Mouse (Mus musculus) forebrain, postnatal 0 days (tissue): ENCODE measurements around the gene Ptprd. TPM values are rescaled to one million over a fixed set of nuclear protein-coding genes. Genes with fewer than 3 reads are reported as not detected.

Experiments used
- ATAC-seq: fragments of 200-750 bp; cut with Nextera tagmentation; 2 replicates; pipeline ENCODE4 v1.8.0; 2017; ENCODE audit warnings: mild to moderate bottlenecking, moderate library complexity
- DNase-seq: peaks from one replicate; pipeline ENCODE4 v3.0.0-alpha.2; 2015
- H3K27ac ChIP-seq: fragments of 300-500 bp; sonication (generic); 2 replicates; pipeline ENCODE4 v1.5.1; 2014; ENCODE audit warnings: low read depth, mild to moderate bottlenecking, antibody characterized with exemption, low read length, moderate library complexity, mixed read lengths
- H3K27me3 ChIP-seq: fragments of 300-500 bp; sonication (generic); 2 replicates; pipeline ENCODE4 v1.6.1; 2014; ENCODE audit warnings: mild to moderate bottlenecking, low read length, mixed read lengths; ENCODE audit not compliant: insufficient read depth
- H3K36me3 ChIP-seq: fragments of 300-500 bp; sonication (generic); 2 replicates; pipeline ENCODE4 v1.6.1; 2014; ENCODE audit warnings: mild to moderate bottlenecking, moderate library complexity; ENCODE audit not compliant: insufficient read depth
- H3K4me1 ChIP-seq: fragments of 300-500 bp; sonication (generic); 2 replicates; pipeline ENCODE4 v1.6.1; 2014; ENCODE audit warnings: antibody characterized with exemption; ENCODE audit not compliant: insufficient read depth
- H3K4me2 ChIP-seq: fragments of 300-500 bp; sonication (generic); 2 replicates; pipeline ENCODE4 v1.6.1; 2014; ENCODE audit warnings: low read depth, mild to moderate bottlenecking, moderate library complexity
- H3K4me3 ChIP-seq: fragments of 300-500 bp; sonication (generic); 2 replicates; pipeline ENCODE4 v1.5.1; 2014; ENCODE audit warnings: low read depth, low read length, mixed read lengths
- H3K9ac ChIP-seq: fragments of 300-500 bp; sonication (generic); 2 replicates; pipeline ENCODE4 v1.6.1; 2014; ENCODE audit warnings: mild to moderate bottlenecking
- H3K9me3 ChIP-seq: fragments of 300-500 bp; sonication (generic); 2 replicates; pipeline ENCODE4 v1.6.1; 2016; ENCODE audit warnings: low read length
- CTCF ChIP-seq: sonication (generic); IDR thresholded peaks from 2 replicates; pipeline ENCODE4 v1.5.1; 2016; ENCODE audit warnings: antibody characterized with exemption, control low read depth, low read depth
- WGBS: fragments of 180-500 bp; shearing (Covaris S2); extraction: QIAGEN DNeasy Blood & Tissue Kit; methylation state at CpG from one replicate; pipeline ENCODE4 v1.1.7; 2014; 5-methylcytosine and 5-hydroxymethylcytosine counted together
- polyA plus RNA-seq: library from polyadenylated mRNA; unstranded; fragments of >200 nt; fragmentation: Nextera tagmentation; extraction: Ambion mirVana; gene quantifications from 2 replicates; pipeline ENCODE4 v1.2.1, GENCODE M21; 2015
- total RNA-seq: library from RNA; depleted of rRNA; stranded (reverse); fragments of >200 nt; gene quantifications from 2 replicates; pipeline ENCODE4 v1.2.3, GENCODE M21; 2014

The Ptprd gene
- total and polyA plus RNA-seq, 2 experiments from 2014 or later = 58.3 to 120 TPM

DNA sequence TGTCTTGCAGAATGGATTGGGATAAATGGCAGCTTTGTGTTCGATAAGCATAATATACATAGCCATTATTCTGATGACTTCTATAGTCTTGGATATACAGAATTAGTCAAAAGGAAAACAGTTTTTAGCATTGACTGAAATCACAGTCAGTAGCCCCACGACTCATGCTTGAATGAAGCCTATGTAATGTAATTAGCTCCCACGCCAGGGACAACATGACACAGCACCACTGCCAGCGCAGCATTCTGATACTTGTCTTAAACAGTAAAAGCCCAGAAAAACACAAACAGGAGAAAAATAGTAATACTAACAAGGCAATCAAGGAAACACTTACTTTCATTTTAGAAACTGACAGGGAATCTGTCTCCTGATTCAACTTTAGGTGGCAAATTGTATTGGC lies 677.2 kb downstream of the Ptprd start:
- no peaks in the 10 kb centered on the region for H3K36me3 ChIP-seq
- H3K27ac ChIP-seq = no peak overlapping the region
- TF ChIP-seq CTCF = no peak
- no peak overlapping the region for H3K9ac ChIP-seq
- ATAC-seq (no peak), DNase-seq (peak; percentile 25)
- no peak overlapping the region for H3K4me3 ChIP-seq
- WGBS = 15% methylated on average over 4 of the region's 4 CpGs
- no peaks in the 10 kb centered on the region for H3K9me3 ChIP-seq
- no peaks in the 10 kb centered on the region for H3K27me3 ChIP-seq
- H3K4me1 ChIP-seq = 0 out of 2 replicates have a peak, but pooled peaks cover 4% of the 10 kb centered on the region
- no peak overlapping the region for H3K4me2 ChIP-seq

GRCm38 (mm10) chr4:77519166-77519565 lies 692.6 kb downstream of the Ptprd start:
- peak; percentile 69 for DNase-seq
- H3K27ac ChIP-seq = no peak overlapping the region
- TF ChIP-seq CTCF = peak; percentile 85
- no peaks in the 10 kb centered on the region for H3K36me3 ChIP-seq
- no peak overlapping the region for H3K9ac ChIP-seq
- 44% methylated on average over 5 of the region's 5 CpGs for WGBS
- H3K4me3 ChIP-seq = no peak overlapping the region
- no peaks in the 10 kb centered on the region for H3K27me3 ChIP-seq
- H3K9me3 ChIP-seq = no peaks in the 10 kb centered on the region
- H3K4me2 ChIP-seq = no peak overlapping the region
- H3K4me1 ChIP-seq = no peaks in the 10 kb centered on the region
- peak; percentile 81 for ATAC-seq

DNA sequence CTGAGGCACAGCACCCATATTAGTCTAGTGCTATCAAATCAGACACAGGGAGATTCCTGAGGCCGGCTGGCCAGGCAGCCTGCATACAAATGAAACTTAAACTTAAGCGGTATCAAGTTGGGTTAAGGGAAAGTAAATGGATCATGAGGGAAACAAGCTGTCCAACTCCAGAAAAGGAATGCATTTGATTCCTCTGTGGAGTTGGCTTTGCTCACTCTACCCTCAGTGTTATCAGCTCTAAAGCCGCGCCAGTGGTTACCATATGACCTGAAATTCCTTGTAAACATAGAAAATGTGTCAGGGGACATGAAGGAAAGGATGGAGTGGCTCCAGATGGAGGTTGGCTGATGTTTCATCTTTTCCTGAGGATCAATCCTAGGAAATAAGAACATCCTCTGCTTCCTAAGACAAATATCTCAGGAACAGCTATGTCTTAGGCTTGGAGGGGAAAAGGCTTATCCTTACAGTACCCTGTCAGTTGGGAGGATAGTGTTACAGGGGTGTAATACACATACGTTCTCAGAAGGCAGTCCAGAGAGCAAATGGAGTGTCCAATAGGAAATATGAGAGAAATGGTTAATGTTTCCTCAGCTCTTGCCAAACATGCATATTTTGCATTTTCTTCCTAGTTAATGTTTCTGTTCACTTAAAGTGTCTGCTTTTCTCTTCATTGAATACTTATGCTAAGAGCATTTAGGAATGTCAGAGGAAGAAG lies 697.7 kb downstream of the Ptprd start:
- Histone ChIP-seq H3K4me2 (no peak overlapping the region), H3K36me3 (no peaks in the 10 kb centered on the region), H3K27ac (no peak overlapping the region), H3K4me1 (no peaks in the 10 kb centered on the region), H3K9ac (no peak overlapping the region), H3K4me3 (no peak overlapping the region), H3K27me3 (no peaks in the 10 kb centered on the region), H3K9me3 (no peaks in the 10 kb centered on the region)
- TF ChIP-seq CTCF = no peak
- DNase-seq = no peak
- 75% methylated on average over 5 of the region's 5 CpGs for WGBS
- ATAC-seq = no peak

DNA sequence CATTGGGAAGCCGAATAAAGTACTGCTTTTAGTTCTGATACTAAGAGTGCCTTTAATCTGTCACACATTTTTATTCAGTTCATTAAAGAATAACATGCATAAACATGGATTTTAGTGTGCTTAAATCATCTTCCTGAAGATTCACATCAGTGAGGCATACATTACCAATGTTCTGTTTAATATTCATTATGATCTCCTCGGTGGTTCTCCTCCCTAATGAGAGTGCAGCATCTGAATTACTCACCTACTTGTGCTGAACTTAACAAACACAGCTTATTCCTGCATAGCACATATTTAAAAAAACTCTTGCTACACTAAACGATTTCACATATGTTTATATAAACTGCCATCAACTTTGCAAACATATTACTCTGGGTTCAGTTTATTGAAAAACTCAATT lies 698.7 kb downstream of the Ptprd start:
- H3K9me3 ChIP-seq = no peaks in the 10 kb centered on the region
- no peak overlapping the region for H3K4me2 ChIP-seq
- 54% methylated on average over 3 of the region's 3 CpGs for WGBS
- no peak for TF ChIP-seq CTCF
- no peaks in the 10 kb centered on the region for H3K36me3 ChIP-seq
- H3K27ac ChIP-seq = no peak overlapping the region
- DNase-seq (no peak), ATAC-seq (no peak; the same call in 1 of the 2 replicates)
- no peak overlapping the region for H3K4me3 ChIP-seq
- H3K27me3 ChIP-seq = no peaks in the 10 kb centered on the region
- no peak overlapping the region for H3K9ac ChIP-seq
- no peaks in the 10 kb centered on the region for H3K4me1 ChIP-seq

DNA sequence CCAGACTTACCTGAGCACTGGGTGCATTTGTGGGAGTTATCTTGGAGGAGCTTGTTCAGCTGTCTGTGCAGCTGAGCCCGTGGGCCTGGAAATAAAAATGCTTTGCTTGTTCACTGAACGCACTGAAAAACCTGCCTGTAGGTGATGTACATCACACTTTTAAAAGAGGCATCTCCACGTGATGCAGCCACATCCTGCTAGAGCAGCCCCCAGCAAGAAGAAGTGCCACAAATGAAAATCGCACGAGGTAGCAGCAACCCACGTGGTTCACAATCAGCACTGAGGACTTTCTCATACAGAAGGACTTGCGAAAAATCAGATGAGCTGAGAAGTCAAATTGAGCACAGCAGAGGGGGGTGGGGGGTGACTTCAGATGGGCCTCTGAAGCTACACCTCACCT lies 757.7 kb downstream of the Ptprd start:
- Histone ChIP-seq H3K36me3 (no peaks in the 10 kb centered on the region), H3K4me3 (no peak overlapping the region), H3K9ac (no peak overlapping the region), H3K4me2 (no peak overlapping the region), H3K4me1 (no peaks in the 10 kb centered on the region), H3K9me3 (no peaks in the 10 kb centered on the region), H3K27me3 (no peaks in the 10 kb centered on the region), H3K27ac (no peak overlapping the region)
- WGBS = 69% methylated on average over 7 of the region's 7 CpGs
- ATAC-seq (no peak), DNase-seq (peak; percentile 8)
- TF ChIP-seq CTCF = no peak

DNA sequence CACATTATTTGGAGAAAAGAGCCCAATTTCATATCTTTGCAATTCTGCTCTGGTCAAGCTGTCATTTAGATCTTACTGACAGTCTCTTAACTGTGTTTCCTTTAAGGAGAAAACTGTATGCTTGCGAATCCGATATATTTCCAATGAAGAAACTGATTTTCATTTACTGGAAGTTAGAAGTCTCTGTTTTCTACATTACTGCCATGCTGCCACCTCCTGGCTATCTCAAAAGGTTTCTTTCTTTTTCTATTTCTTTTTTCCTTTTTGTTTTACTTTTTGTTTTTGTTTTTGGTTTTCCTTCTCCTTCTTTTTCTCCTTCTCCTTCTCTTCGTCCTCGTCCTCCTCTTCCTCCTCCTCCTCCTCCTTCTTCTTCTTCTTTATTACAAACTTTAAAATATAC lies 812.6 kb downstream of the Ptprd start:
- H3K4me2 ChIP-seq = no peak overlapping the region
- no peaks in the 10 kb centered on the region for H3K27me3 ChIP-seq
- peak; percentile 52 for TF ChIP-seq CTCF
- no peaks in the 10 kb centered on the region for H3K9me3 ChIP-seq
- 61% methylated on average over 4 of the region's 4 CpGs for WGBS
- H3K4me1 ChIP-seq = no peaks in the 10 kb centered on the region
- DNase-seq = peak; percentile 51
- no peak overlapping the region for H3K9ac ChIP-seq
- H3K27ac ChIP-seq = no peak overlapping the region
- H3K36me3 ChIP-seq = no peaks in the 10 kb centered on the region
- no peak overlapping the region for H3K4me3 ChIP-seq
- ATAC-seq = no peak

DNA sequence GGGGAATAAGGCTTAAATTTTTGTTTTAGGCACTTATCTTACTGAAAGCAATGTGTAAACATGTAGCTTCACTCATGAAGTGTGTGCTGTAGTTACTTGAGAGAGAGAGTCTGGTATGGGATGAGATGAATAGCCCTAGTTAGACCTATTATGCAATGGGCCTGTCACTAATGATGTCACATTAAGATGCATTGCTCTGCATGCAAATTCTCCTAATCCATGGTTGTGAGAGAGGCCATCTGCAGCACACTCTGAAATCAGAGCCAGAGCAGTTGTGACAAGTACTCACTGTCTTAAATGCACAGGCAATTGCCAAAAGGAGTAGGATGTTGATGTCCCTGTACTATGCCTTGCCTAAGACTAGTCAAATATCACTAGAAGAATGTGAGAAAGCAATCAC lies 850.0 kb downstream of the Ptprd start:
- DNase-seq (no peak), ATAC-seq (peak; percentile 23; the same call in 1 of the 2 replicates)
- H3K4me2 ChIP-seq = no peak overlapping the region
- no peak overlapping the region for H3K4me3 ChIP-seq
- no peak for TF ChIP-seq CTCF
- no peak overlapping the region for H3K27ac ChIP-seq
- no peaks in the 10 kb centered on the region for H3K36me3 ChIP-seq
- no peaks in the 10 kb centered on the region for H3K9me3 ChIP-seq
- H3K27me3 ChIP-seq = no peaks in the 10 kb centered on the region
- no peak overlapping the region for H3K9ac ChIP-seq
- no peaks in the 10 kb centered on the region for H3K4me1 ChIP-seq

- WGBS = 83% methylated on average over 4 of the region's 4 CpGs
- no peak for TF ChIP-seq CTCF
- Histone ChIP-seq H3K36me3 (no peaks in the 10 kb centered on the region), H3K4me1 (no peaks in the 10 kb centered on the region), H3K4me2 (no peak overlapping the region), H3K9me3 (no peaks in the 10 kb centered on the region), H3K9ac (no peak overlapping the region), H3K4me3 (no peak overlapping the region), H3K27me3 (no peaks in the 10 kb centered on the region), H3K27ac (no peak overlapping the region)
- DNase-seq (no peak), ATAC-seq (no peak)
These were observed 884.6 kb downstream of the Ptprd start for GRCm38 (mm10) chr4:77327198-77327597.
